ENCODE assay signal across 9 mouse cellular contexts in genomic region chr6:129229774-129230578, GRCm38 (mm10). TPM values are rescaled to one million over a fixed set of nuclear protein-coding genes. Genes with fewer than 3 reads are reported as not detected.
DNase-seq lines count a peak whose midpoint lies in the region; ATAC-seq lines count a peak whose summit lies in the region.
"Had no signal": no experiment of that assay in that cellular context is flagged by ENCODE, and none has a peak within 500 bp of the region (broad histone marks: within the 10 kb centered on the region; RNA-seq: fewer than 3 reads in every experiment).

No protein-coding gene starts in this region.

- H3K4me3 ChIP-seq in embryonic facial prominence, embryonic 15.5 days (replicated peaks) = no peak overlapping the region
- no peak overlapping the region for H3K4me3 ChIP-seq in liver, embryonic 15.5 days (replicated peaks)

- peaks cover 13% of the 10 kb centered on the region; the same call in 1 of the 2 replicates for H3K4me1 ChIP-seq in embryonic facial prominence, embryonic 15.5 days
- peaks cover 56% of the 10 kb centered on the region for H3K4me1 ChIP-seq in liver, embryonic 15.5 days (replicated peaks)

- H3K4me2 ChIP-seq in embryonic facial prominence, embryonic 15.5 days (replicated peaks) = no peak overlapping the region
- no peak overlapping the region for H3K4me2 ChIP-seq in liver, embryonic 15.5 days

- H3K27ac ChIP-seq in embryonic facial prominence, embryonic 15.5 days (replicated peaks) = peak overlapping the region; percentile 92
- peak overlapping the region; percentile 70 for H3K27ac ChIP-seq in liver, embryonic 15.5 days (replicated peaks)

- DNase-seq in ovary, adult 18-20 months (ENCODE audit: low spot score) = peak; percentile 74
- DNase-seq in ovary, postnatal 10 days (ENCODE audit: low spot score) = no peak
- peak; percentile 72 to 82 for DNase-seq in heart, postnatal 36 days
- DNase-seq in testis, postnatal 10 days (ENCODE audit: low spot score) = peak; percentile 50
- DNase-seq in left cerebral cortex, adult 18-20 months (ENCODE audit: low spot score in 2 of 2) = no peak
- no peak for DNase-seq in right cerebral cortex, postnatal 4 days

- ATAC-seq in embryonic facial prominence, embryonic 15.5 days (ENCODE audit: insufficient number of reproducible peaks, low FRiP score, low TSS enrichment, low read depth) = peak; percentile 86
- ATAC-seq in liver, embryonic 15.5 days (ENCODE audit: insufficient read depth) = peak; percentile 65

- no peaks in the 10 kb centered on the region for H3K27me3 ChIP-seq in embryonic facial prominence, embryonic 15.5 days
- no peaks in the 10 kb centered on the region for H3K27me3 ChIP-seq in liver, embryonic 15.5 days

- no peaks in the 10 kb centered on the region for H3K36me3 ChIP-seq in embryonic facial prominence, embryonic 15.5 days
- no peaks in the 10 kb centered on the region for H3K36me3 ChIP-seq in liver, embryonic 15.5 days (replicated peaks)

- intact Hi-C loops in heart, postnatal 36 days (cut with DNase I) = loop anchor here (2.0 to 5.0 kb wide), 2 partner anchors 15 to 468 kb away; no protein-coding TSS in a partner anchor

- H3K9ac ChIP-seq in embryonic facial prominence, embryonic 15.5 days = no peak overlapping the region
- no peak overlapping the region for H3K9ac ChIP-seq in liver, embryonic 15.5 days

- no peaks in the 10 kb centered on the region for H3K9me3 ChIP-seq in embryonic facial prominence, embryonic 15.5 days (replicated peaks)
- no peaks in the 10 kb centered on the region for H3K9me3 ChIP-seq in liver, embryonic 15.5 days (replicated peaks)

- 39% methylated on average over 3 of the region's 3 CpGs for WGBS in embryonic facial prominence, embryonic 15.5 days
- 30% methylated on average over 3 of the region's 3 CpGs for WGBS in liver, embryonic 15.5 days (ENCODE audit: insufficient replicate concordance)

RNA-seq across cellular contexts. Expression of gene Cd69, which starts 45.3 kb away (rescaled TPM):
- 0.25 and 0.41 TPM in 2 replicates for polyA plus RNA-seq in embryonic facial prominence, embryonic 15.5 days (2015; fragmentation: Nextera tagmentation; extraction: Ambion mirVana)
- total RNA-seq in heart, postnatal 36 days (2021) = under 1 TPM in 1 of 2 experiments, not detected in 1; 0.28 TPM
- 0.93 and 1.2 TPM in 2 replicates for polyA plus RNA-seq in liver, embryonic 15.5 days (2015; fragmentation: Nextera tagmentation; extraction: Ambion mirVana)
- total RNA-seq in left cerebral cortex, adult 18-20 months (2021) = not detected

RNA-seq across cellular contexts. Expression of gene Clec2d, which starts 49.6 kb away (rescaled TPM):
- 0.46 and 0.80 TPM in 2 replicates for polyA plus RNA-seq in embryonic facial prominence, embryonic 15.5 days (2015; fragmentation: Nextera tagmentation; extraction: Ambion mirVana)
- 10 to 100 TPM; 35.1 to 51.7 TPM for total RNA-seq in heart, postnatal 36 days (2021)
- polyA plus RNA-seq in liver, embryonic 15.5 days (2015; fragmentation: Nextera tagmentation; extraction: Ambion mirVana) = 0.58 and 0.59 TPM in 2 replicates
- total RNA-seq in left cerebral cortex, adult 18-20 months (2021) = 1 to 10 TPM; 6.2 to 8.1 TPM
- polyA plus RNA-seq: embryonic facial prominence, embryonic 11.5 days had no signal

Comparison
In these comparisons a context has a peak if more than half of its experiments do, and no peak if none do; other contexts are left out.
1. DNase-seq: peak in ovary, adult 18-20 months (single experiment), heart, postnatal 36 days (2 of 2) and testis, postnatal 10 days (single experiment); none in ovary, postnatal 10 days (single experiment), left cerebral cortex, adult 18-20 months (0 of 2) and right cerebral cortex, postnatal 4 days (single experiment).